Mouse (Mus musculus): ENCODE measurements around the gene Hmgxb4.
"Not testable (repeated sequence)": the region's sequence is repeated elsewhere in the genome, so short reads cannot be mapped to it uniquely, and the experiment has no call there.

Gene Hmgxb4

GRCm38 (mm10) chr8:74993081-74993474 lies at the start of gene Hmgxb4:
TSS of gene Hmgxb4 (plus strand) at chr8:74993356.
- no peak for DNase-seq

GRCm38 (mm10) chr8:74949445-74949844 lies 43.7 kb upstream of the Hmgxb4 start:
- no peak for DNase-seq

GRCm38 (mm10) chr8:74963983-74964382 lies 29.2 kb upstream of the Hmgxb4 start:
- no peak for DNase-seq

GRCm38 (mm10) chr8:74970286-74970685 lies 22.9 kb upstream of the Hmgxb4 start:
- DNase-seq = not testable (repeated sequence)

- no peak for DNase-seq
Measured at GRCm38 (mm10) chr8:74971636-74972035, 21.5 kb upstream of the Hmgxb4 start.

GRCm38 (mm10) chr8:74972322-74972883 lies 20.8 kb upstream of the Hmgxb4 start:
- DNase-seq = no peak

- no peak for DNase-seq
Measured at GRCm38 (mm10) chr8:74973121-74973869, 19.9 kb upstream of the Hmgxb4 start.

- DNase-seq = no peak
Measured at GRCm38 (mm10) chr8:74973904-74974303, 19.3 kb upstream of the Hmgxb4 start.

- DNase-seq = peak; percentile 18 to 31
Measured at GRCm38 (mm10) chr8:74977427-74977826, 15.7 kb upstream of the Hmgxb4 start.

GRCm38 (mm10) chr8:74980060-74980710 lies 13.0 kb upstream of the Hmgxb4 start:
- no peak for DNase-seq

- peak; percentile 81 to 84 for DNase-seq
Measured at GRCm38 (mm10) chr8:74980711-74981062, 12.5 kb upstream of the Hmgxb4 start.

- DNase-seq = no peak
Measured at GRCm38 (mm10) chr8:74981809-74982208, 11.3 kb upstream of the Hmgxb4 start.

- DNase-seq = no peak
Measured at GRCm38 (mm10) chr8:74987436-74987835, 5.7 kb upstream of the Hmgxb4 start.

- peak; percentile 24 to 30 for DNase-seq
Measured at GRCm38 (mm10) chr8:74990021-74990420, 3.1 kb upstream of the Hmgxb4 start.

GRCm38 (mm10) chr8:74993475-74994451 lies 607 bp downstream of the Hmgxb4 start:
- peak; percentile 88 to 94 for DNase-seq

GRCm38 (mm10) chr8:74994540-74994939 lies 1.4 kb downstream of the Hmgxb4 start:
- DNase-seq = peak; percentile 13 to 33

- DNase-seq = no peak
Measured at GRCm38 (mm10) chr8:75000431-75000830, 7.3 kb downstream of the Hmgxb4 start.

GRCm38 (mm10) chr8:75008826-75009225 lies 15.7 kb downstream of the Hmgxb4 start:
- no peak for DNase-seq

- no peak for DNase-seq
Measured at GRCm38 (mm10) chr8:75013557-75013956, 20.4 kb downstream of the Hmgxb4 start.

GRCm38 (mm10) chr8:75013964-75014363 lies 20.8 kb downstream of the Hmgxb4 start:
- no peak for DNase-seq

- DNase-seq = no peak
Measured at GRCm38 (mm10) chr8:75015981-75016380, 22.8 kb downstream of the Hmgxb4 start.

GRCm38 (mm10) chr8:75016422-75016821 lies 23.3 kb downstream of the Hmgxb4 start:
- no peak for DNase-seq
